Mouse (Mus musculus): ENCODE results near the gene Nt5dc1. TPM values are rescaled to one million over a fixed set of nuclear protein-coding genes. Genes with fewer than 3 reads are reported as not detected.

Nt5dc1 gene
- total RNA-seq (2012; rRNA removed) = 14.3 and 14.6 TPM in 2 replicates
- 25.9 and 27.2 TPM in 2 replicates for total RNA-seq (2014; rRNA removed)
- 21.1 and 25.3 TPM in 2 replicates for polyA plus RNA-seq (2012; ENCODE audit: insufficient read length, low read depth)

DNA sequence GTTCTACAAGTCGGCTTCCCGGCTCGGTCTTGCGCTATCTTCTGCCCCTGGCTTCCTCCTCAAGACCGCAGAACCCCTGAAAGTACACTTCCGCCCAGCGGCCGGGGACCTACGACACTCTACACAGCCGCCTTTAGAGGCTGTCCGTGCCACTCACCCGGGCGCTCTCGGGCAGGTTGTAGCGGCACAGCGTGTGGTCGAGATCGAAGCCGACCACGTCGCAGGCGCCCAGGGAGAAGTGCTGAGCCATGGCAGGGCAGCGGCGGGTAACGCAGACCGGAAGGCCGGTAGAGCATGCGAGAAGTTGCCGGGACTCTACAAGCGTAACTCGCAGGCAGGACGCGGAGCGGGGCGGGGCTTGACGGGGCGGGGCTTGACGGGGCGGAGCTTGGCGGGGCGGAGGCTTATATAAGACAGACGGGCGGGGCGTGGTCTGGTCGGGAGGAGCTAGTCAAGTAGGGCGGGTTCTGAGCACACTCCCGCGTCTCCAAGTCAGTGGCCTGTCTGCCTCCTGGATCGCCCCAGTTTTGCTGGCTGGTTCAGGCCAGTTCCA lies at the start of gene Nt5dc1:
Gene Nt5dc1 (minus strand): TSS at position 349 of the 553 bp plus-strand sequence.
- peaks cover 0 to 3% of the 10 kb centered on the region in 2 experiments for H3K36me3 ChIP-seq (replicated peaks in 1 of 2; ENCODE audit: control insufficient read depth in 1 of 2, insufficient read depth in 1 of 2, low read length in 1 of 2)
- peak within 1 kb of the TSS; percentile 64 to 79 (median 73) for H3K4me3 ChIP-seq (replicated peaks in 1 of 3; ENCODE audit: low read depth in 2 of 3, low read length in 2 of 3, poor library complexity in 1 of 3)
- in situ Hi-C loops (cut with MboI; ENCODE audit: low pct_ligation_motif_present, low pct_unique_long_range_greater_than_20kb, low sequenced_read_pairs) = no loop called here
- dilution Hi-C loops (cut with MboI; ENCODE audit: extremely low pct_ligation_motif_present, extremely low pct_unique_long_range_greater_than_20kb, low sequenced_read_pairs) = no loop called here
- no peaks in the 10 kb centered on the region for H3K27me3 ChIP-seq (replicated peaks)
- peak within 1 kb of the TSS; percentile 57 for H3K27ac ChIP-seq (ENCODE audit: insufficient read depth, low read depth)
- H3K4me1 ChIP-seq (ENCODE audit: control insufficient read depth in 1 of 2, insufficient read depth in 2 of 2) = peaks cover 6 to 36% of the 10 kb centered on the region in 2 experiments; a peak in 3 of 4 replicates
- H3K4me2 ChIP-seq (ENCODE audit: insufficient read depth, low read depth, poor library complexity, severe bottlenecking) = peak within 1 kb of the TSS; percentile 69
- peaks cover 8% of the 10 kb centered on the region; the same call in 1 of the 2 replicates for H3K79me2 ChIP-seq (replicated peaks; ENCODE audit: control insufficient read depth, extremely low read depth, insufficient read depth, poor library complexity, severe bottlenecking)
- no peaks in the 10 kb centered on the region for H3K9me3 ChIP-seq (replicated peaks; ENCODE audit: low read length)
- peak; percentile 86 for DNase-seq (ENCODE audit: extremely low read depth)
- peak within 1 kb of the TSS; percentile 68 for H3K9ac ChIP-seq (ENCODE audit: insufficient read depth, low read depth)
- TF ChIP-seq USF2 (conservative IDR thresholded peaks at IDR 0.05; ENCODE audit: low read depth, low read length) (no peak), POLR2A (IDR thresholded peaks at IDR 0.05; ENCODE audit: low read depth, low read length) (peak; percentile 90), TCF12 (IDR thresholded peaks at IDR 0.05; ENCODE audit: low read depth, low read length) (peak; percentile 68), ZNF384 (IDR thresholded peaks at IDR 0.05; ENCODE audit: low read depth, low read length) (no peak), KAT2A (IDR thresholded peaks at IDR 0.05; ENCODE audit: insufficient replicate concordance, low read length) (0 out of 2 replicates have a peak, but pooled peaks have one; percentile 14), USF1 (IDR thresholded peaks at IDR 0.05; ENCODE audit: low read depth, low read length) (no peak), POLR2AphosphoS2 (IDR thresholded peaks at IDR 0.05; ENCODE audit: low read depth, low read length) (peak; percentile 54; the same call in 1 of the 2 replicates), UBTF (IDR thresholded peaks at IDR 0.05; ENCODE audit: low read depth, low read length) (0 out of 2 replicates have a peak, but pooled peaks have one; percentile 49), TBP (conservative IDR thresholded peaks at IDR 0.05; ENCODE audit: low read depth, low read length) (peak; percentile 59; the same call in 1 of the 2 replicates), SIN3A (IDR thresholded peaks at IDR 0.05; ENCODE audit: low read length) (peak; percentile 49), ETS1 (conservative IDR thresholded peaks at IDR 0.05; ENCODE audit: low read depth, low read length) (no peak), ELF1 (IDR thresholded peaks at IDR 0.05; ENCODE audit: low read depth, low read length) (peak; percentile 74), E2F4 (IDR thresholded peaks at IDR 0.05; ENCODE audit: insufficient replicate concordance, low read depth, low read length) (no peak), MAFK (IDR thresholded peaks at IDR 0.05; ENCODE audit: insufficient replicate concordance, low read length) (no peak), ZC3H11A (IDR thresholded peaks at IDR 0.05; ENCODE audit: low read depth, low read length) (no peak), NELFE (IDR thresholded peaks at IDR 0.05; ENCODE audit: low read depth, low read length) (peak; percentile 85), JUND (conservative IDR thresholded peaks at IDR 0.05; ENCODE audit: low read depth, low read length) (no peak), MEF2A (IDR thresholded peaks at IDR 0.05; ENCODE audit: borderline replicate concordance, low read depth, low read length) (no peak), MAX (IDR thresholded peaks at IDR 0.05; ENCODE audit: low read length) (peak; percentile 16; the same call in 1 of the 2 replicates), MAZ (IDR thresholded peaks at IDR 0.05; ENCODE audit: low read depth, low read length) (no peak), EP300 (IDR thresholded peaks at IDR 0.05; ENCODE audit: low read length) (no peak), NRF1 (IDR thresholded peaks at IDR 0.05; ENCODE audit: low read depth, low read length) (no peak), CHD1 (IDR thresholded peaks at IDR 0.05; ENCODE audit: low read depth, low read length) (no peak), BHLHE40 (IDR thresholded peaks at IDR 0.05; ENCODE audit: low read depth, low read length) (0 out of 2 replicates have a peak, but pooled peaks have one; percentile 11), JUN (IDR thresholded peaks at IDR 0.05; ENCODE audit: insufficient read depth, low read depth, low read length) (no peak), ZMIZ1 (IDR thresholded peaks at IDR 0.05; ENCODE audit: low read depth, low read length) (peak; percentile 69; the same call in 1 of the 2 replicates), MXI1 (IDR thresholded peaks at IDR 0.05; ENCODE audit: low read depth, low read length) (peak; percentile 71; the same call in 1 of the 2 replicates), CHD2 (IDR thresholded peaks at IDR 0.05; ENCODE audit: low read length) (no peak), SMC3 (IDR thresholded peaks at IDR 0.05; ENCODE audit: low read depth, low read length) (no peak), PAX5 (IDR thresholded peaks at IDR 0.05; ENCODE audit: low read length) (no peak), IRF4 (IDR thresholded peaks at IDR 0.05; ENCODE audit: low read depth, low read length) (no peak; the same call in 1 of the 2 replicates), MYC (IDR thresholded peaks at IDR 0.05; ENCODE audit: low read depth, low read length) (no peak), CTCF (conservative IDR thresholded peaks at IDR 0.05 in 1 of 2, IDR thresholded peaks at IDR 0.05 in 1 of 2; ENCODE audit: low read depth in 2 of 2, low read length in 2 of 2) (no peak), HCFC1 (IDR thresholded peaks at IDR 0.05; ENCODE audit: low read depth, low read length) (peak; percentile 49; the same call in 1 of the 2 replicates), RAD21 (IDR thresholded peaks at IDR 0.05; ENCODE audit: low read depth, low read length) (no peak), ZKSCAN1 (IDR thresholded peaks at IDR 0.05; ENCODE audit: borderline replicate concordance, low read depth, low read length) (no peak), RCOR1 (conservative IDR thresholded peaks at IDR 0.05; ENCODE audit: low read depth, low read length) (no peak), GABPA (IDR thresholded peaks at IDR 0.05; ENCODE audit: insufficient replicate concordance, low read depth, low read length) (no peak)
